Mouse (Mus musculus) lung, postnatal 0 days (tissue): ENCODE data around the gene Fgf3.

Experiments
- CTCF ChIP-seq: IDR thresholded peaks from 2 replicates; pipeline ENCODE4 v1.5.1; 2016; ENCODE audit warnings: antibody characterized with exemption, mild to moderate bottlenecking
- EP300 ChIP-seq: IDR thresholded peaks from 2 replicates; pipeline ENCODE4 v1.6.1; 2016; ENCODE audit warnings: antibody characterized with exemption, mild to moderate bottlenecking, control low read depth

GRCm38 (mm10) chr7:144851321-144851720, 13.4 kb downstream of the Fgf3 start:
- TF ChIP-seq CTCF, result no peak
- TF ChIP-seq EP300, result no peak
